Comparison of ENCODE assay signal across 8 mouse cellular contexts in the genomic region with DNA sequence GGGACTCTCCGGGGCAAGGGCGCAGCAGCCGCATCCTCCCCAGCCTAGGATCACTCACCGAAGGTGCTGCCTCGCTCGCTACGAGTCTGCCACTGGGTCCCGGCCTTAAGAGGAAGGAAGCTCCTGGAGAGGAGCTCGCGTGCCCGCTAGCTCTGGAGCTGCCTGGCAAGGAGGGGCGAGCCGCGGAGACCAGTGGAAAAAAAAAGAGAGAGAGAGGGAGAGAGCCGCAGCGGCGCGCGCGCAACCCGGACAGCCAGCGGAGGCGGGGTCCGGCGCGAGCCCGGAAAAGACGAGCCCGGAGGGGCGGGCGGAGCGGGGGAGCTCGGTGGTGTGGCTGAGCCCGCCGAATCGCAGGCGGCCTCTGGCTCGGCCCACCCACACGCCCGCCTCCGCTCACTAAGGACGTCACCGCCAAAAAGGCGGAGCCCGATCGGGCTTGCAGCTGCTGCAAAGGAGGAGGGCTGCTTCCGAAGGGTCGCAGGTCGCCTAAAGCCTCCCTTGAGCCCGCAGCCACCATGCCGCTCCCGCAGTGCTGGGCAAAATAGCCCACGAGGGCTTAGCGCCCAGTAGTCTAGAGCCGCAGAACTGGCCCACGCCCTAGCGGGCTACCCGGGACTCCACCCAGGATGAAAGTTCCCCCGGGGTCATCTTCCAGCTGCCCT. TPM values are rescaled to one million over a fixed set of nuclear protein-coding genes. Genes with fewer than 3 reads are reported as not detected.
DNase-seq lines count a peak whose midpoint lies in the region; ATAC-seq and TF ChIP-seq lines count a peak whose summit lies in the region.

Acsl4 (minus strand) TSS at position 289 of the 662 bp plus-strand sequence.

- peak; percentile 82 for TF ChIP-seq POLR2A in CH12.LX (IDR thresholded peaks at IDR 0.05; ENCODE audit: low read depth, low read length)

- H3K4me1 ChIP-seq in CH12.LX (ENCODE audit: control insufficient read depth in 1 of 2, insufficient read depth in 2 of 2) = no peaks in the 10 kb centered on the region
- 0 out of 2 replicates have a peak, but pooled peaks cover 4% of the 10 kb centered on the region for H3K4me1 ChIP-seq in forebrain, embryonic 12.5 days
- H3K4me1 ChIP-seq in heart, postnatal 0 days (ENCODE audit: control insufficient read depth, insufficient read depth) = no peaks in the 10 kb centered on the region
- peaks cover 3% of the 10 kb centered on the region for H3K4me1 ChIP-seq in liver, postnatal 0 days (ENCODE audit: insufficient read depth)
- H3K4me1 ChIP-seq in neural tube, embryonic 14.5 days (ENCODE audit: control insufficient read depth, insufficient read depth, low read length) = no peaks in the 10 kb centered on the region

- H3K9ac ChIP-seq in CH12.LX (ENCODE audit: insufficient read depth, low read depth) = peak within 1 kb of the TSS; percentile 85
- peak within 1 kb of the TSS; percentile 69 for H3K9ac ChIP-seq in forebrain, embryonic 12.5 days
- H3K9ac ChIP-seq in heart, postnatal 0 days (replicated peaks; ENCODE audit: low read depth, low read length) = peak within 1 kb of the TSS; percentile 86
- H3K9ac ChIP-seq in liver, postnatal 0 days (replicated peaks) = peak within 1 kb of the TSS; percentile 86
- H3K9ac ChIP-seq in neural tube, embryonic 14.5 days (replicated peaks; ENCODE audit: low read depth, low read length) = peak within 1 kb of the TSS; percentile 56

- no peak for TF ChIP-seq RAD21 in CH12.LX (IDR thresholded peaks at IDR 0.05; ENCODE audit: low read depth, low read length)

- H3K27ac ChIP-seq in CH12.LX (ENCODE audit: insufficient read depth, low read depth) = peak within 1 kb of the TSS; percentile 46; the same call in 1 of the 2 replicates
- H3K27ac ChIP-seq in forebrain, embryonic 12.5 days = peak within 1 kb of the TSS; percentile 86
- H3K27ac ChIP-seq in heart, postnatal 0 days (ENCODE audit: low read depth) = peak within 1 kb of the TSS; percentile 87
- H3K27ac ChIP-seq in liver, postnatal 0 days (ENCODE audit: low read depth) = peak within 1 kb of the TSS; percentile 90
- H3K27ac ChIP-seq in neural tube, embryonic 14.5 days (ENCODE audit: low read depth, low read length) = peak within 1 kb of the TSS; percentile 84

- no peaks in the 10 kb centered on the region for H3K36me3 ChIP-seq in CH12.LX (replicated peaks in 1 of 2; ENCODE audit: control insufficient read depth in 1 of 2, insufficient read depth in 1 of 2, low read length in 1 of 2)
- no peaks in the 10 kb centered on the region for H3K36me3 ChIP-seq in forebrain, embryonic 12.5 days (replicated peaks)
- no peaks in the 10 kb centered on the region for H3K36me3 ChIP-seq in heart, postnatal 0 days (replicated peaks; ENCODE audit: control insufficient read depth, insufficient read depth, low read length)
- H3K36me3 ChIP-seq in liver, postnatal 0 days (replicated peaks; ENCODE audit: insufficient read depth, low read length) = no peaks in the 10 kb centered on the region
- H3K36me3 ChIP-seq in neural tube, embryonic 14.5 days (ENCODE audit: control insufficient read depth, insufficient read depth, low read length) = no peaks in the 10 kb centered on the region

- H3K4me3 ChIP-seq in CH12.LX (replicated peaks in 1 of 3; ENCODE audit: low read depth in 2 of 3, low read length in 2 of 3, poor library complexity in 1 of 3) = peak within 1 kb of the TSS; percentile 70 to 83 (median 82)
- peak within 1 kb of the TSS; percentile 57 for H3K4me3 ChIP-seq in forebrain, embryonic 12.5 days (replicated peaks)
- peak within 1 kb of the TSS; percentile 82 for H3K4me3 ChIP-seq in heart, postnatal 0 days (ENCODE audit: low read depth, low read length)
- H3K4me3 ChIP-seq in liver, postnatal 0 days (ENCODE audit: low read depth, low read length) = peak within 1 kb of the TSS; percentile 80
- H3K4me3 ChIP-seq in neural tube, embryonic 14.5 days (ENCODE audit: low read depth, low read length) = peak within 1 kb of the TSS; percentile 50

- TF ChIP-seq CTCF in CH12.LX (conservative IDR thresholded peaks at IDR 0.05 in 1 of 2, IDR thresholded peaks at IDR 0.05 in 1 of 2; ENCODE audit: low read depth in 2 of 2, low read length in 2 of 2) = no peak
- no peak for TF ChIP-seq CTCF in heart, postnatal 0 days (IDR thresholded peaks at IDR 0.05; ENCODE audit: low read depth)
- no peak for TF ChIP-seq CTCF in liver, postnatal 0 days (IDR thresholded peaks at IDR 0.05; ENCODE audit: low read depth)

- no peaks in the 10 kb centered on the region for H3K9me3 ChIP-seq in CH12.LX (replicated peaks; ENCODE audit: low read length)
- H3K9me3 ChIP-seq in forebrain, embryonic 12.5 days = no peaks in the 10 kb centered on the region
- no peaks in the 10 kb centered on the region for H3K9me3 ChIP-seq in heart, postnatal 0 days (replicated peaks; ENCODE audit: control insufficient read depth, low read length)
- H3K9me3 ChIP-seq in liver, postnatal 0 days (ENCODE audit: low read length) = no peaks in the 10 kb centered on the region
- no peaks in the 10 kb centered on the region for H3K9me3 ChIP-seq in neural tube, embryonic 14.5 days (ENCODE audit: control insufficient read depth, low read length)

- DNase-seq in CH12.LX (ENCODE audit: extremely low read depth) = peak; percentile 75
- DNase-seq in c-Kit-positive CD71-positive TER-119-negative erythroid progenitor cells, embryonic 14.5 days (ENCODE audit: low read depth) = peak; percentile 67
- DNase-seq in heart, postnatal 0 days (ENCODE audit: low spot score) = peak; percentile 89
- peak; percentile 18 for DNase-seq in large intestine, adult 2 months (ENCODE audit: low read depth, low spot score)
- peak; percentile 90 for DNase-seq in liver, postnatal 0 days
- DNase-seq in testis, postnatal 10 days (ENCODE audit: low spot score) = peak; percentile 91

- peak within 1 kb of the TSS; percentile 82 for H3K4me2 ChIP-seq in CH12.LX (ENCODE audit: insufficient read depth, low read depth, poor library complexity, severe bottlenecking)
- peak within 1 kb of the TSS; percentile 52 for H3K4me2 ChIP-seq in forebrain, embryonic 12.5 days
- peak within 1 kb of the TSS; percentile 70 for H3K4me2 ChIP-seq in heart, postnatal 0 days (ENCODE audit: low read depth, low read length)
- H3K4me2 ChIP-seq in liver, postnatal 0 days (ENCODE audit: low read depth, low read length) = peak within 1 kb of the TSS; percentile 75
- peak within 1 kb of the TSS; percentile 52 for H3K4me2 ChIP-seq in neural tube, embryonic 14.5 days (ENCODE audit: low read depth, low read length)

- ATAC-seq in forebrain, embryonic 12.5 days (ENCODE audit: low FRiP score) = peak; percentile 99
- ATAC-seq in heart, postnatal 0 days (ENCODE audit: insufficient read depth, low read depth) = peak; percentile 99
- peak; percentile 98 for ATAC-seq in liver, postnatal 0 days
- ATAC-seq in neural tube, embryonic 14.5 days (ENCODE audit: low read depth) = peak; percentile 99

- 12% methylated on average over 52 of the region's 59 CpGs for WGBS in forebrain, embryonic 12.5 days
- 10% methylated on average over 56 of the region's 59 CpGs for WGBS in heart, postnatal 0 days
- WGBS in large intestine, adult 2 months = 21% methylated on average over 50 of the region's 59 CpGs
- WGBS in liver, postnatal 0 days (ENCODE audit: insufficient replicate concordance) = 18% methylated on average over 45 of the region's 59 CpGs
- WGBS in neural tube, embryonic 14.5 days = 18% methylated on average over 32 of the region's 59 CpGs

- dilution Hi-C loops in CH12.LX (cut with MboI; ENCODE audit: extremely low pct_ligation_motif_present, extremely low pct_unique_long_range_greater_than_20kb, low sequenced_read_pairs) = no loop called here

- no peak for TF ChIP-seq EP300 in CH12.LX (IDR thresholded peaks at IDR 0.05; ENCODE audit: low read length)
- no peak for TF ChIP-seq EP300 in heart, postnatal 0 days (IDR thresholded peaks at IDR 0.05; ENCODE audit: low read depth)
- TF ChIP-seq EP300 in liver, postnatal 0 days (IDR thresholded peaks at IDR 0.05; ENCODE audit: low read depth) = no peak

- H3K79me2 ChIP-seq in CH12.LX (replicated peaks; ENCODE audit: control insufficient read depth, extremely low read depth, insufficient read depth, poor library complexity, severe bottlenecking) = peaks cover 18% of the 10 kb centered on the region

- H3K27me3 ChIP-seq in CH12.LX (replicated peaks) = no peaks in the 10 kb centered on the region
- peaks cover 14% of the 10 kb centered on the region for H3K27me3 ChIP-seq in forebrain, embryonic 12.5 days
- no peaks in the 10 kb centered on the region for H3K27me3 ChIP-seq in heart, postnatal 0 days (ENCODE audit: control insufficient read depth, insufficient read depth, low read length)
- H3K27me3 ChIP-seq in liver, postnatal 0 days (ENCODE audit: insufficient read depth, low read length) = no peaks in the 10 kb centered on the region
- H3K27me3 ChIP-seq in neural tube, embryonic 14.5 days (ENCODE audit: control insufficient read depth, insufficient read depth, low read length) = no peaks in the 10 kb centered on the region

- in situ Hi-C loops in CH12.LX (cut with MboI; ENCODE audit: low pct_ligation_motif_present, low pct_unique_long_range_greater_than_20kb, low sequenced_read_pairs) = no loop called here

TF ChIP-seq in CH12.LX, 34 proteins besides CTCF, POLR2A, EP300 and RAD21 (continues in another document):
- TF ChIP-seq E2F4 (IDR thresholded peaks at IDR 0.05; ENCODE audit: insufficient replicate concordance, low read depth, low read length) = no peak
- no peak for TF ChIP-seq RCOR1 (conservative IDR thresholded peaks at IDR 0.05; ENCODE audit: low read depth, low read length)
- no peak for TF ChIP-seq ZKSCAN1 (IDR thresholded peaks at IDR 0.05; ENCODE audit: borderline replicate concordance, low read depth, low read length)
- TF ChIP-seq IRF4 (IDR thresholded peaks at IDR 0.05; ENCODE audit: low read depth, low read length) = no peak
- peak; percentile 72 for TF ChIP-seq ELF1 (IDR thresholded peaks at IDR 0.05; ENCODE audit: low read depth, low read length)
- TF ChIP-seq TCF12 (IDR thresholded peaks at IDR 0.05; ENCODE audit: low read depth, low read length) = peak; percentile 62
- TF ChIP-seq GABPA (IDR thresholded peaks at IDR 0.05; ENCODE audit: insufficient replicate concordance, low read depth, low read length) = no peak
- TF ChIP-seq ZNF384 (IDR thresholded peaks at IDR 0.05; ENCODE audit: low read depth, low read length) = peak; percentile 81
- no peak for TF ChIP-seq JUND (conservative IDR thresholded peaks at IDR 0.05; ENCODE audit: low read depth, low read length)

RNA-seq across cellular contexts. Expression of gene Acsl4, which starts in this region (rescaled TPM):
- total RNA-seq in CH12.LX (2012; rRNA removed) (10.0 and 13.1 TPM in 2 replicates), CH12.LX (2014; rRNA removed) (26.8 and 29.9 TPM in 2 replicates)
- 25.9 TPM in 2 replicates for polyA plus RNA-seq in CH12.LX (2012; ENCODE audit: insufficient read length, low read depth)
- polyA plus RNA-seq in forebrain, embryonic 12.5 days (2016; fragmentation: Nextera tagmentation; extraction: Ambion mirVana) = 18.8 and 19.3 TPM in 2 replicates
- 11.0 and 14.3 TPM in 2 replicates for total RNA-seq in heart, postnatal 0 days (2014; rRNA removed; ENCODE audit: low replicate concordance)
- polyA plus RNA-seq in heart, postnatal 0 days (2015; fragmentation: Nextera tagmentation; extraction: Ambion mirVana) = 11.7 and 14.0 TPM in 2 replicates
- polyA plus RNA-seq in large intestine, adult 2 months (2012; rRNA removed) = 0.66 and 1.6 TPM in 2 replicates
- 14.7 and 16.7 TPM in 2 replicates for polyA plus RNA-seq in liver, postnatal 0 days (2015; fragmentation: Nextera tagmentation; extraction: Ambion mirVana)
- polyA plus RNA-seq in neural tube, embryonic 14.5 days (2014; fragmentation: Nextera tagmentation; extraction: Ambion mirVana) = 35.2 and 38.6 TPM in 2 replicates

Comparison
In these comparisons a context has a peak if more than half of its experiments do, and no peak if none do; other contexts are left out.
1. Peak in every context shown above with its lines: DNase-seq, ATAC-seq, H3K4me3 ChIP-seq and H3K27ac ChIP-seq.
2. DNase-seq: peak in every context shown above with its lines; median percentile 91 in testis, postnatal 10 days; 90 in liver, postnatal 0 days; 89 in heart, postnatal 0 days; 75 in CH12.LX; 67 in c-Kit-positive CD71-positive TER-119-negative erythroid progenitor cells, embryonic 14.5 days; 18 in large intestine, adult 2 months.